Mouse (Mus musculus): Measurements from ENCODE around the gene Gm826. TPM values are rescaled to one million over a fixed set of nuclear protein-coding genes. Genes with fewer than 3 reads are reported as not detected.

Gene Gm826
- total RNA-seq (2022), result 1 to 10 TPM in 2 of 4 experiments, under 1 TPM in 2; 0.52 to 1.2 (median 0.83) TPM

- DNase-seq, result no peak
These were observed at the start of gene Gm826 for GRCm38 (mm10) chr2:160334111-160334661. TSS of gene Gm826 (minus strand) at chr2:160334162.

GRCm38 (mm10) chr2:160383418-160383817 is 49.5 kb upstream of the Gm826 start:
- no peak for DNase-seq

- DNase-seq, result no peak
These were observed 44.3 kb upstream of the Gm826 start for GRCm38 (mm10) chr2:160378271-160378670.

- no peak for DNase-seq
These were observed 42.3 kb upstream of the Gm826 start for GRCm38 (mm10) chr2:160376236-160376635.

- DNase-seq, result no peak
These were observed 35.9 kb upstream of the Gm826 start for GRCm38 (mm10) chr2:160369653-160370420.

- DNase-seq, result no peak
These were observed 34.7 kb upstream of the Gm826 start for GRCm38 (mm10) chr2:160368422-160369357.

GRCm38 (mm10) chr2:160367448-160368208 is 33.7 kb upstream of the Gm826 start:
- peak; percentile 86 for DNase-seq

- DNase-seq, result peak; percentile 94
These were observed 33.0 kb upstream of the Gm826 start, which contains the start of gene Mafb for GRCm38 (mm10) chr2:160366980-160367338. TSS of gene Mafb (minus strand) at chr2:160367065.

GRCm38 (mm10) chr2:160366111-160366979 is 32.4 kb upstream of the Gm826 start:
- DNase-seq, result no peak

GRCm38 (mm10) chr2:160365107-160365911 is 31.3 kb upstream of the Gm826 start:
- DNase-seq, result peak; percentile 33

- DNase-seq, result no peak
These were observed 30.7 kb upstream of the Gm826 start for GRCm38 (mm10) chr2:160364666-160365065.

GRCm38 (mm10) chr2:160364128-160364650 is 30.2 kb upstream of the Gm826 start:
- no peak for DNase-seq

GRCm38 (mm10) chr2:160363201-160363600 is 29.2 kb upstream of the Gm826 start:
- no peak for DNase-seq

GRCm38 (mm10) chr2:160361442-160362121 is 27.6 kb upstream of the Gm826 start:
- no peak for DNase-seq

GRCm38 (mm10) chr2:160360234-160360874 is 26.4 kb upstream of the Gm826 start:
- no peak for DNase-seq

GRCm38 (mm10) chr2:160358896-160359295 is 24.9 kb upstream of the Gm826 start:
- DNase-seq, result no peak

- no peak for DNase-seq
These were observed 23.5 kb upstream of the Gm826 start for GRCm38 (mm10) chr2:160357442-160357841.

GRCm38 (mm10) chr2:160356132-160356531 is 22.2 kb upstream of the Gm826 start:
- no peak for DNase-seq

- DNase-seq, result no peak
These were observed 20.4 kb upstream of the Gm826 start for GRCm38 (mm10) chr2:160354319-160354718.

All from adrenal gland, adult 8-10 months (tissue).